Mouse (Mus musculus): Measurements from ENCODE around the gene Tmem213. TPM values are rescaled to one million over a fixed set of nuclear protein-coding genes. Genes with fewer than 3 reads are reported as not detected.

The Tmem213 gene
- not detected in 2 replicates for polyA plus RNA-seq (2012; rRNA removed)

DNA sequence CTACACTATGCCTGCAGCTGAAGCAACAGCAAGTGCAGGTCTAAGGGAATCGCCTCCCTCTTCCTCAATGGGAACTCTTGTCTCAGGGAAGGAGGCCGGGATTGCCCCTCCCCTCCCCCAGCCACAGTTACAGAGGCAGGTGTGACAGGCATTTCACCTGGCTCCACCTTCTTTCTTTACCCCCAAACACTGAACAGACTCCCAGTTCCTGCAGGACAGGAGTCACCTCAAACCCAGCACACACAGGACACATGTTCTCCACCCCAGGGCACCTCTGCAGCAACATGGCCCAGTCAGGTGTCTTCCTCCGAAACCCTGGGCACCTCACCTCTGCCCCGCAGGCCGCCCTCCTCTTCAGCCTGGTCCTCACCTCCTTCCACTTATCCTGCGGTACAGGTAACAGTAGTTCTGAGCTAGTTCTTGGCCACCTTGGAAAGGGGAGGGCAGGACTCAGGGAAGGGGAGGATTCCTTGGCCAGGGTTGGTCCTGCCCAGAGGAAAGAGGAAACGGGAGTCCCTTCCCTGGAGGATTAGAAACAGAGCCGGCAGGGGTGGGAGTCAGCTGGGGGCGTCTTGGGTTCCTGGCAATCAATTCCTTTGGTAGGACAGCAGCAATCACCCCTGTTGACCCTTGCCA lies at the start of gene Tmem213:
Gene Tmem213 (plus strand): TSS at position 96 of the 636 bp plus-strand sequence.
- no peak for DNase-seq (ENCODE audit: low read depth, low spot score)
- 42% methylated on average over 9 of the region's 9 CpGs for WGBS

DNA sequence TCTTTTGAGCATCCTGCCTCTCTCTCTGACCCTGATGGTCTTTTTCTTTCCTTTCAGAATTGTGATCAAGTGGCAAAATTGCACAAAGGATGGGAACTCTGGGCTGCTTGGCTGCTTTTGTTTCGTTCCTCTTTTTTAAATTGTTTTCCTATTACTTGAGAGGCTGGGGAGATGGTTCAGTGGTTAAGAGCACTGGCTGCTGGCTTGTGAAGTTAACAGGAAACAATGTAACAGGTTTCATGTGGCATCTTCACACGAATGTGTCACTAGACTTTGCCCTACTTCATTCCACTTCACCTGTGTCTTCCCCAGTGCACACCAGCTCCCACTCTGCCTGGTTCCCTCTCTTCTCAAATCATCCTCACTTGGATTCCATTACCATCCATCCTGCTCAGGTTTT lies 44.4 kb upstream of the Tmem213 start:
- WGBS: 71% methylated on average over 2 of the region's 2 CpGs
- DNase-seq (ENCODE audit: low read depth, low spot score): no peak

GRCm38 (mm10) chr6:38065122-38065500 lies 43.9 kb upstream of the Tmem213 start:
- 88% methylated on average over 3 of the region's 3 CpGs for WGBS
- no peak for DNase-seq (ENCODE audit: low read depth, low spot score)

- DNase-seq (ENCODE audit: low read depth, low spot score): no peak
- WGBS: 77% methylated on average over 11 of the region's 11 CpGs
Observed at GRCm38 (mm10) chr6:38065501-38066122, 43.4 kb upstream of the Tmem213 start.

DNA sequence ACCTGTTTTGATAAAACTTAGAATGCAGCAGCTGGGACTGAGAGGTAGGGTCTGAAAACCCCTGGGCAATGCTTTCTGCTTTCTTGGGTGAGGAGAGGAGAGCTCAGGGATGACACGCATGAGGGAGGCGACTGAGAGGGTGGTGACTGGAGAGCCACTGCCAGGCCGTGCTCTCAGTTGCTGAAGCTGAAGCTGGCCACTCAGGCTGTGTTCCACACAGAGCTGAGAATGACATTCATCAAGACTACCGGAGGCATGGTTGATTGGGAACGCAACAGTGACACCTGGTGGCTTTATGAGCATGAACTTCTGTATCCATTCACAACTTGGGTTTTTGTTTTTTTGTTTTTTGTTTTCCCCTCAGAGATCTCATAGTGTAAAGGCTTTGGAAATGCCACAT lies 42.8 kb upstream of the Tmem213 start:
- DNase-seq (ENCODE audit: low read depth, low spot score): peak; percentile 45
- 2% methylated on average over 5 of the region's 5 CpGs for WGBS

DNA sequence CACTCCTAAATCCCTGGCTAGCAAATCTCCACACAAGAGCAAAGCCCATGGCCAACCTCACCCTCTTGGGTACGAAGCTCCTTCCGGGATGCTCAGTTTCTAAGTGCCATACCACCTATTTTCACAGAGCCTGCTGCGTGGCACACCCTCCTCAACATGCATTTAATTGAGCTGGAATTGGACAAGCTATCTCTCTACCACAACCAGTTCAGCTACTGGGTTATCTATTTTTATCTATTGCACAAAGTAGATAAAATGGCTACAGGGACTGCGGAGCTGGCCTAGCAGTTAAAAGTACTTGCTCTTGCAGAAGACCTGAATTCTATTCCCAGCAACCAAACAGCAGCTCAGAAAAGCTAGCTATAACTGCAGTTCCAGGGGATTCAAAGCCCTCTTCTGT lies 37.8 kb upstream of the Tmem213 start:
- no peak for DNase-seq (ENCODE audit: low read depth, low spot score)
- 92% methylated on average over 4 of the region's 4 CpGs for WGBS

DNA sequence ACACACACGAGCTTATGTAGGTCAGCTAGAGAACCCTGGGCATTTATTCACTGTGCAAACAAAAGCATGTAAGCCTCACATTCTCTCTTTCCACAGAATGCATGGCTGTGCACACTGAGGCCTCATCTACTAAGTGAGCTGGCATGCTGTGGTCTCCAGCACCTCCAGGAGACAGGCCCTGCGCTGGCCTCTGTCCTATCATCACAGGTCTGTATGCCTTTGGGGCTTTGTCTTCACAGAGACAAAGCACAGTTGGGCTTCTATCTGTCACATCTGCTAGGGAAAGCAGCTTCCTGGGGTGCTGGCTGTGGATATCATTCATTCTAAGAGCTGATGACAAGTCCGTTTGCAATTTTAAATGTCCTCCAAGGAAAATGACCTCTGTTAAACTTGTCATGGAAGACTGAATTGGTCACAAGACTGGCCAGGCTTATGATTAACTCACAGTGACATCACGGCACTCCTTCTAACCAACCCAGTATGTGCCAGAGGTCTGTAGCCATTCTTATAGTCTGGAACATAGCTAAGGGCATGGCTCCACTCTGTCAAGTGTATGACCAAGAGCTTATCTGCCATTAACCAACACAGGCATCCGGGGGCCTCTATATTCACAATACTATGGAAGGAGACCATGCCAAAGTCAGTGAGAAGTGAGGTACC lies 36.8 kb upstream of the Tmem213 start:
- no peak for DNase-seq (ENCODE audit: low read depth, low spot score)
- WGBS: 64% methylated on average over 5 of the region's 5 CpGs

DNA sequence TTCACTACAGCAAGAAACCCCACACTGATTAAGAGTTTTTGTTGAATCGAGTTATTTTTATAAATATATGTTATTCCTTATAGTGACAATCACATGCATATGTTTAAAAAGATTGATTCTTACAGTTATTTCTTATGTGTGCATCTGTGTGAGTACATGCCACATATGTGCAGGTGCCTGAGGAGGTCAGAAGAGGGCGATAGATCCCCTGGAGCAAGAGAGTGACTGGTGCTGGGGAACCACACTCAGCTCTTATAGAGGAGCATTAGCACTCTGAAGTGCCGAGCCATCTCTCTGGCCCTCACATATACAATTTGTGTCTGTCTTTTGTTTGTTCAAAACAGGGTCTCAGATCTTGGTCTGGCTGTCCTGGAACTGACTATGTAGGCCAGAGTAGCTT lies 35.5 kb upstream of the Tmem213 start:
- no peak for DNase-seq (ENCODE audit: low read depth, low spot score)
- 95% methylated on average over 3 of the region's 3 CpGs for WGBS

DNA sequence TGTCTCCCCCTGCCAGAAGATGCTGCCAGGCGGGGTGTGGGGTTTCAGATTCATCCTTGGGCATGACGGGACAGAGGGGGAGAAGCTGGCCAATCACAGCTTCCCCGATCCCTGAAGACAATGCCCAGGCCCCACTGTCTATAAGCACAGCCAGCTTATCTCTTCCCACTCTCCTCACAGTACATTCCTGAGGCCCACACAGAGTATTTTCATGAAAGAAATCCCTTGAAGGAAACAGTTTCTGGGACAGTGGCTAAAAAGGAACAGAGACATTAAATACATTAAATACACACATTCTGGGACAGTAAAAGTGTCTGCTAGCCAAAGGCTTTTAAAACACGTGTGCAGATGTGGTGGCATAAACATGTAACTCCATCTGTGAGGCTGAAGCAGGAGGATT lies 28.7 kb upstream of the Tmem213 start:
- WGBS: 83% methylated on average over 4 of the region's 4 CpGs
- DNase-seq (ENCODE audit: low read depth, low spot score): no peak

DNA sequence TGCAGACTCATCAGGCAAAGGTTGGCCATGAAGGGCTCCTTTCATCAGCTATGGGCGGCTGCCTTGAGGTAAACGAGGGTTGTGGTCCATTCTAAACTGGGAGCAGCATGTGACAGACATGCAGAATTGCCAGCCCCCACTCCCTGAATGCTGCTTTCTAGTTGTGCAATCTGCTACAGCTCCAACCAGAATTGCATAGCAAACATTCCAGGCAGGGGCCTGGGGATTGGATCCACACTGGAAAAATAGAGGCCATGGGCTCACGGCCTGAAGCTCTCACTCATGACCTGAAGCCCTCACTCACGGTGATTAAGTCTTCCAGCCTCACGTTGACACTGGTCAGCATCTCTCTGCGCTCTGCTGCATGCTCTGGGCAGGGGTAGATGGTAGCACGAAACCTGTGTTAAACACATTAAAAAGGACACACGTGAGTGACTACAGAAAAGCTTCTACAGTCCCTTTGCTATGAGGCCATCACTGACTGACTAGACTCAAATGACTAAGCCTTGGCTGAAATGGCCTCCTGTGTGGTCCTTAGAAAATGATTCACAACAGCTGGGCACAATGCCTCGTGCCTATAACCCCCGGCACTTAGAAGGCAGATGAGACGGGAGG lies 27.2 kb upstream of the Tmem213 start:
- 60% methylated on average over 11 of the region's 11 CpGs for WGBS
- no peak for DNase-seq (ENCODE audit: low read depth, low spot score)

- 36% methylated on average over 4 of the region's 4 CpGs for WGBS
- DNase-seq (ENCODE audit: low read depth, low spot score): no peak
Observed at GRCm38 (mm10) chr6:38083204-38083603, 25.9 kb upstream of the Tmem213 start.

DNA sequence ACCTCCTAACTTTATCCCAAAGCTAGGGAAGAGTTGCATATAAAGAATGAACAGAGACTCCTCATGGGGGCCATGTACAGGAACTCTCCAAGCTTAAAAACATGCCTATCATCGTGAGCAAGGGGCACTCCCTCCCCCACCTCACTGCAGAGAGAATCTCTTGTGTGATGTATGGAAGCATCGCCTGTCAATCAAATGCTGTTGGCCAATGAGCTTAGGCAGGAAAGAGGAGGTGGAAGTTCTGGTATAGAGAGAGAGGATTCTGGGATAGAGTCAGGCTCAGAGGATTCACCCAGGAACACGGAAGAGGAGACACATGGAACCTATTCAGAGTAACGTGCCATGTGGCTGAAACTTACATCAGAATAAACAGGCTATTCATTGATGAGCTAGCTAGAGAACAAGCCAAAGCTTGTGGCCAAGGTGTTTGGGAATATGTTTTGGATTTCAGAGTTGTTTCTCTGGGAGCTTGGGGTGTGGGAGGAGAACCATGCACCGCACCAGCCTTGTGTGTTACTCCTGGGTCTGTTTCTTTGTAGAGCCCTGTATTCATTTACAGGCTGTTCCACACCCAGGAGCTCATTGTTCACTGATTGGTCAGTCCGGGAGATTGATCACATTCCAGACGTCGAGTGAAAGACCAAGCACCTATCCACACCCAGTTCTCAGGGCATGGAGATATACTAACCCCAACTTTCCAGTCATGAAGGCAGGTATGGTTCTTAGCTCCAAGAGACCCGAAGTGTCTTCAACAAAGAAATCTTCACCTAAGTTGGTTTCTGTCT lies 21.6 kb upstream of the Tmem213 start:
- WGBS: 64% methylated on average over 9 of the region's 9 CpGs
- no peak for DNase-seq (ENCODE audit: low read depth, low spot score)

DNA sequence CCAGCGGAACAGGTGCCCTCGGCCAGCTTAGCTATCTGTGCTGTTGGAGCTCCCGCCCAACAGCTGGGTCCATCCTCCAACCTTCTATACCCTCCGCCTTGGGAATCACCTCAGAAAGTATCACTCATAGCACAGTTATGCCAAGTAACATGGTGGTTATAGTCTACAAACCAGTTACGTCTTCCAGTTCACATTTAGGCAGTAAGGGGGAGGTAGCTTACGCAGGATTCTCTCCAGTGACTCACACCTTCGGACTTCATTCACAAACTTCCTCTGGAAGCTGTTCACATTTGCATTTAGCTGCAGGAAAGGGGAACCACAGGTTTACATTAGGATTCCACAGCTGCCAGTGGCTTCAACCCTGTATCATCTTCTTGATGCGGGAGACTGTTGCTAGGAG lies 16.5 kb upstream of the Tmem213 start:
- WGBS: 90% methylated on average over 8 of the region's 8 CpGs
- DNase-seq (ENCODE audit: low read depth, low spot score): no peak

DNA sequence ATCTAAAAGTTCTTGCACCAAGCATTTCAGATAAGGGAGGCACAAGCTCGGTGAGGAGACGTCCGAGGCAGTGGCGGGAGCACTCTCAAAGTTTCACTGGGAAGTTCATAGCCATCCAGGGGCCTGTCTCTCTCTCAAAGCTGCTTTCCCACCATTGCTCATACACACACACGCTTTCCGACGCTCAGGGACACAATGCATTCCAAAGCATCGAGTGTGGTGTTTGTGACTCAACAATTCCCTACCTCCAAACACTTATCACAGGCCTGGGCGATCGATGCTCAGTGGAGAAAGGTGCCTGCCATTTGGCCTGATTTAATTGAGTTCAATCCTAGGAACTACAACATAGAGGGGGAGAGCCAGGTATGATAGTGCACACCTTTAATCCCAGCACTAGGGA lies 14.4 kb upstream of the Tmem213 start:
- no peak for DNase-seq (ENCODE audit: low read depth, low spot score)
- 89% methylated on average over 10 of the region's 10 CpGs for WGBS

DNA sequence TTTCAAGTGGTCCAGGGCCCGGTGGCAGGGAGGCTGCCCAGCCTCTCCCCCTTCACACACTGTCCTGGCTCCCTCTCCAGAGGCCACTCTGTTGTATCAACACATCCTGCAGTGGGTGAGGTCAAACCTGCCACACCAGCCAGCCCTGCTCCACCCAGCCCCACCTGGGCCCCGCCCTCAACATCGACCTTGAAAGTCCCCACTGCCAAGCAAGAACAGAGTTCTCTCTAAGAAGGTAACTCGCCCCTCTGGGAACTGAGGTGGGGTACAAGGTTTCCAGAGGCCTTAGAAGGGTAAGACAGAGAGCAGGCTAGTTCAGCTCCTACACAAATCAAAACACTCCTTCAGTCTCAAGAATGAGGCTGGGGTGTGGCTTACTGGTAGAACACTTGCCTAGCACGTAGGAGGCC lies 12.1 kb upstream of the Tmem213 start:
- DNase-seq (ENCODE audit: low read depth, low spot score): no peak
- WGBS: 31% methylated on average over 5 of the region's 5 CpGs

DNA sequence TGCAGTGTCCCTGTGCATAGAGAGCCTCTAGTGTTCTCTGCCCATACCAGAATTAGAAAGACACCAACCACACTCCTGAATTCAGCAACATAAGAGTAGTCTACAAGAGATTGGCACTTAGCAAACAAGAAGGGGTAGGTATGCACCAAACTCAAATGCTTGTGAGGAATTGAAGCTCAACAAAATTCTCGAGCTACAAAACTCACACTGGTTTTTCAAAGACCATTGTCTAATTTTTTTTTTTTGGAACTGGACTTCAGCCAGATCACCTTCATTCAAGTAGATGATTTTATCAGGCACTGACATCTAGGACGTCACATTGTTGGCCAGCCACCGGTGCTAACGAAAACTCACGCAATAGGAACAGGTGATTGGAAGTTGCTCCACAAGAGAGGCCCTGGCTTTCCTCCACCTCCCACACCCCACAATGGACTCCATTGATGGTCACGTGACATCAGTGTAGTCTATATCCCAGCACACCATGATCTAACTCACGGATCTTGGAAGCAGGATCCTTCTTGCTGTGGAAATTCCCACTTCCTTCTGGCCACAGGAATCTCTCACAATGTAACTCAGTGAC lies 6.7 kb upstream of the Tmem213 start:
- WGBS: 66% methylated on average over 7 of the region's 7 CpGs
- no peak for DNase-seq (ENCODE audit: low read depth, low spot score)

GRCm38 (mm10) chr6:38103775-38104174 lies 5.3 kb upstream of the Tmem213 start:
- WGBS: 81% methylated on average over 6 of the region's 6 CpGs
- DNase-seq (ENCODE audit: low read depth, low spot score): no peak

GRCm38 (mm10) chr6:38105924-38106323 lies 3.1 kb upstream of the Tmem213 start:
- no peak for DNase-seq (ENCODE audit: low read depth, low spot score)
- 43% methylated on average over 9 of the region's 9 CpGs for WGBS

DNA sequence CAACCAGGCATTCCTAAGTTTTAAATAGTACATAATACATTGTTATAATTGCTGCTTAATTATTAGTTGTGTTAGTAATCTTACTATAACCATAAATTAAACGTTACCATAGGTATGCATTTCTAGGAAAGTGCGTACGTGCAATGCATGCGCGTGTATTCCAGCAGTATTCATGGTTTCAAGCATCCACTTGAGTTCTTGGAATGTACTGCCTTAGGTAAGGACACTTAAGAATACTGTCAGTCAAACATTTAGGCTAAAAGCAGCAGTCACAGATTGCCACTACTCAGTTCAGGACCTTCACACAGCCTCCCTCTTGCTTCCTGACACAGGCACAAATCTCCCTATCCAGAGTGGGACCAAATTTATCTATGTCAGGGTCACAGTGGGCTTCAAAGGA lies 606 bp upstream of the Tmem213 start:
- DNase-seq (ENCODE audit: low read depth, low spot score): no peak
- WGBS: 94% methylated on average over 5 of the region's 5 CpGs

DNA sequence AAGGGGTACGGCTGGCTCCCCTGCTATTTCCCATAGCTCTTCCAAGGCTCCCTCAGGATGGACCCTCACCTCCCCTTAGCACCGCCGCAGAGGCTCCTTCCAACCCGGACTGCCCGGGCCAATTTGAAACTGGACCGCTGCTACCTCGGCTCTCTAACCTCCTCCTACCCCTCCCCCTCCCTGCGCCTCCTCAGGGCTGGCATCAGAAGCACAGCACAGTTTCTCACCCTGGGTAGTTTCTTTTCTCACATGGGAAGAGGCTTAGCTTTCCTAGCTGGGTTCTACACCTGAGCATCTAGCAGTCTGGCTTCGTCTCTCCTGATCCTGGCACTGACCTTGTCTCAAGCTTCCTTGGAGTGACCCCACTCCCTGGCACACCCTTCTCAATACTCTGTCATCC lies 816 bp downstream of the Tmem213 start:
- WGBS: 34% methylated on average over 9 of the region's 9 CpGs
- DNase-seq (ENCODE audit: low read depth, low spot score): no peak
